Mouse (Mus musculus): Measurements from ENCODE around the gene Glul. TPM values are rescaled to one million over a fixed set of nuclear protein-coding genes. Genes with fewer than 3 reads are reported as not detected.

Glul gene
- 287 TPM for polyA plus RNA-seq (2014; fragmentation: Illumina TruSeq; extraction: RNeasy Lipid Tissue Mini Kit (QIAGEN cat#74804))

GRCm38 (mm10) chr1:153899731-153900380 is at the start of gene Glul, which contains the start of gene Teddm2:
TSS of gene Glul (plus strand) at chr1:153899944.
TSS of gene Teddm2 (minus strand) at chr1:153900228.

GRCm38 (mm10) chr1:153874045-153874444 is 25.7 kb upstream of the Glul start, which contains the start of gene Teddm1b:
TSS of gene Teddm1b (plus strand) at chr1:153874345.

GRCm38 (mm10) chr1:153891442-153891841 is 8.3 kb upstream of the Glul start, which contains the start of gene Teddm1a:
TSS of gene Teddm1a (plus strand) at chr1:153891742.

Other genes with a start within 250 kb of the Glul start
- gene Rgs8, start 246.9 kb upstream of the Glul start, polyA plus RNA-seq (2014; fragmentation: Illumina TruSeq; extraction: RNeasy Lipid Tissue Mini Kit (QIAGEN cat#74804)): not detected
- 0.57 TPM for gene Rgs16, start 159.6 kb upstream of the Glul start, polyA plus RNA-seq (2014; fragmentation: Illumina TruSeq; extraction: RNeasy Lipid Tissue Mini Kit (QIAGEN cat#74804))
- gene Rnasel, start 150.5 kb upstream of the Glul start, polyA plus RNA-seq (2014; fragmentation: Illumina TruSeq; extraction: RNeasy Lipid Tissue Mini Kit (QIAGEN cat#74804)): 40.4 TPM
- gene Rgsl1, start 55.8 kb upstream of the Glul start, polyA plus RNA-seq (2014; fragmentation: Illumina TruSeq; extraction: RNeasy Lipid Tissue Mini Kit (QIAGEN cat#74804)): 0.31 TPM
- gene Teddm1b, start 25.6 kb upstream of the Glul start, polyA plus RNA-seq (2014; fragmentation: Illumina TruSeq; extraction: RNeasy Lipid Tissue Mini Kit (QIAGEN cat#74804)): 0.17 TPM
- not detected for gene Teddm1a, start 8.2 kb upstream of the Glul start, polyA plus RNA-seq (2014; fragmentation: Illumina TruSeq; extraction: RNeasy Lipid Tissue Mini Kit (QIAGEN cat#74804))
- 0.54 TPM for gene Teddm2, start 284 bp downstream of the Glul start, polyA plus RNA-seq (2014; fragmentation: Illumina TruSeq; extraction: RNeasy Lipid Tissue Mini Kit (QIAGEN cat#74804))

Data from ovary, adult 10 weeks (tissue).